Mouse (Mus musculus) urinary bladder, postnatal 10 days (tissue): ENCODE results near the gene Zranb3.
"Not testable (repeated sequence)": the region's sequence is repeated elsewhere in the genome, so short reads cannot be mapped to it uniquely, and the experiment has no call there.

Source experiments
- DNase-seq: peaks from one replicate; pipeline ENCODE4 v3.0.0; 2022; ENCODE audit warnings: low spot score

Zranb3 gene

DNA sequence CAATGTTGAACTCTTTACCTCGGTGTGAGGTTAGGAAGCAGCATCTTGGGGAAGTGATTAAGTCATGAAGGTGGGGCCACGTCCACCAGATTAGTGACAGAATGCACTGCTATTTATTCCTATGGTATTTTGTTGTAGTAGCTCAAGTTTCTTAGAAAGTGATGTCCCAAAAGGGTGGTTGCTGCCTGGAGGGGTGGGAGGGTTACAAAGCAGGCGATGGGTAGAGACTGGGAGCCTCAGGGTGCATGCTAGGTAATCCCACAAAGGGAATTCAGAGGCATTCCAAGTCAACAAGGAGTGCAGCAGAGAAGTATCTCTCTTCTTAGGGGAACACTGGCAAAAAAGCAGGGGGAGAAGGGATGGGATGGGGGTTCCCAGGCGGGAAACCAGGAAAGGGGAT lies 113.5 kb downstream of the Zranb3 start:
- no peak for DNase-seq

DNA sequence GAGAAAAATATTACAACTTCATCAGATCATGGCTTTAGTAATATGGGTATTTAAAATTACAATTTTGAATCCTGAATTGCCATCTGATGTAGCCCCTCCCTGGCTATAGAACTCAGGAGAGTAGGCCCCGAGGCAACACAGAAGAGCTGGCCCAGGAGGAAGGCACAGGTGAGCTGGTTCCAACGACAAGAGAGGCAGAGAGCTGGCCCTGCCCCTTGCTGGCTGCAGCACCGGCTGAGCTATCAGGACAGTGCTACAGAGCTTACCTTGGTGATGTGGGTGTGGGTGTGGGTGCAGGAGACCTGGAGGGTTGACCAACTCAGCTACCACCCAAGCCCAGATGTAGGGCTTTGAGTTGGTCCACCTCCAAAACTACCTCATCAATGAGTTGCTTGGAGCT lies 114.6 kb downstream of the Zranb3 start:
- no peak for DNase-seq

DNA sequence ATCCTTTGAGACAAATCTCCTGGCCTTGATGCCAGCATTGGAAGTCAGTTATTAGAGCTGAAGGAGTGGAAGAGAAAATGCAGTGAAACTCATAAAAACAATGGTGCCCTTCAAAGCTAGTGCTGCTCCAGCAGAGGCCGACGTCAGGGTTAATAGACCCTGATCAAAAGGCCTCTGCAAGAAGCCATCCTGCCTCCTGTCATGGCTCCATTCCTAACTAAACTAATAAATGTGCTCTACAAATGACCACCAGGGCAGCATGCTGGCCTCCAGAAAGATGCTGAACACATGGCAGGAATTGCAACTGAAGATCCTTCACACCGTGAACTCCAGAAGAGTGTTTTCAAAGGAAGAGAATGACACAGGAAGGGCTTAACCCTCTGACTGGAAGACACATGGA lies 117.5 kb downstream of the Zranb3 start:
- DNase-seq = no peak

- no peak for DNase-seq
Observed at GRCm38 (mm10) chr1:127983274-127983993, 119.4 kb downstream of the Zranb3 start.

GRCm38 (mm10) chr1:127982268-127982667 lies 120.6 kb downstream of the Zranb3 start:
- DNase-seq = no peak

GRCm38 (mm10) chr1:127980911-127981559 lies 121.8 kb downstream of the Zranb3 start:
- no peak for DNase-seq

DNA sequence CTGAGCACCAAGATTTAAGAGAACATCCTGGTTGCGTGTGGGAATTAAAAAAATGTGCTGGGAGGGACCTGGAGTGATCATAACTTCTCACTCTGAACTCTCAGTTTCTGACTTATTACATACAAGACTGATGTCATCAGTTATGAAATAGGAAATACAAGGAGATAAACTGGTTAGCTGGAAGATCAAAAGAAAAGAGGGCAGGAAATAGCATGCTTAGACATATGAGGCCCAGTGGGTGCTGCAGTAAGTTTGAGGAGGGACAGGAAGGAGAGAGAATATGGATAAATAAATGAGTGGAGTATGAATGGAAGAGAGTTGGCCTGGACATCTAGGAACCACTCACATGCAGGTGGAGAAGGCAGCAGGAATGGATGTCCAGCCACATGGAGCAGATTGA lies 124.7 kb downstream of the Zranb3 start:
- no peak for DNase-seq

- DNase-seq = no peak
Observed at GRCm38 (mm10) chr1:127976106-127976505, 126.7 kb downstream of the Zranb3 start.

DNA sequence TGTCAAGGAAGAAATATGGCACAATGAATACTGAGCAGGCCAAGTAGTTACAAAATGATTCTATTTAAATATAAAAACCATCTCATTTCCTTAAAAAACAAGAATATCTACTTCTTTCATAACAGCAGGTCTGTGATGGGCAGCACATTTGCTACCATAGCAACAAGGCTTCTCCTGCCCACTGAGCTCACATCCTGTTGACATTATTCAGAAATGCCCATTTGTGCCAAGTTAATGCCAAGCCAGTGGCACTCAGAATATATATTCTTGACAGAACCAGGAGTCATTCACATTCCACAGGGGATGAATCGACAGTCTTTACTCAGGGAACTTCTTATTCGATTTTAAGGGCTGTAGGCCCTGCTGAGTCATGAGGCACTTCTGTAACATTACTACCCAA lies 127.2 kb downstream of the Zranb3 start:
- DNase-seq = no peak

DNA sequence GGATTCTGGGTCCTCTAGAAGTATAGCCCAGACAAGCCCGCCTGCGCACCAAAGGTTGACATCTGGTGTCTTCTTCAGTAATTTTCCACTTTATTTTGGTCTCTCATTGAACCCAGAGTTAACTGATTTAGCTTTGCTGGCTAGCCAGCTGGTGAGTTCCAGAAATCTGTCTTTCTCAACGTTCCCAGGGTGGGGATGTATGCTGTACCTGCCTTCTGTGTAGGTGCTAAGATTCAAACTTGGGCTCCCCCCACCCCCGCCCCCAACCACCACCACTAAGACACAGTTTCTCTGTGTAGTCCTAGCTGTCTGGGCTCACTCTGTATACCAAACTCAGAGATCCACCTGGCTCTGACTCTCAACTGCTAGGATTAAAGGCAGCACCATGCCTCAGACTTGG lies 128.8 kb downstream of the Zranb3 start:
- DNase-seq = no peak

DNA sequence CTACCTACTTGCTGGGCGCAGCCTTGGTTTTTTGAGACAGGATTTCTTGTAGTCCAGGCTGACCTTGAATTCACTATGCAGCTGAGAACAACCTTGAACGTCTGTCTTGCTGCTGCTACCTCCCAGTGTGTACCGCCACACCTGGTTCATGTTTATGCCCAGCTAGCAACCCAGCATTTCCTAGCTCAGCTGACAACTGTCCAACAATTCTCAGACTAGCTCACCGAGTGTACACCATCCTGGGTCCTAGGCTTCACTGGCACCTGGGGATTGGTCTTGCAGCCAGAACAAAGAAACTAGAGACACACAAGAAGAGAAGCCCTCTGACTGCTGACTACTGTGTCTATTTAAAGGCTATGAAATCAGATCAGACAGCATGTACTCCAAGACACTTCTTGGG lies 132.0 kb downstream of the Zranb3 start:
- DNase-seq = no peak

- DNase-seq = no peak
Observed at GRCm38 (mm10) chr1:127963326-127963725, 139.5 kb downstream of the Zranb3 start.

- no peak for DNase-seq
Observed at GRCm38 (mm10) chr1:127961140-127961539, 141.7 kb downstream of the Zranb3 start.

DNA sequence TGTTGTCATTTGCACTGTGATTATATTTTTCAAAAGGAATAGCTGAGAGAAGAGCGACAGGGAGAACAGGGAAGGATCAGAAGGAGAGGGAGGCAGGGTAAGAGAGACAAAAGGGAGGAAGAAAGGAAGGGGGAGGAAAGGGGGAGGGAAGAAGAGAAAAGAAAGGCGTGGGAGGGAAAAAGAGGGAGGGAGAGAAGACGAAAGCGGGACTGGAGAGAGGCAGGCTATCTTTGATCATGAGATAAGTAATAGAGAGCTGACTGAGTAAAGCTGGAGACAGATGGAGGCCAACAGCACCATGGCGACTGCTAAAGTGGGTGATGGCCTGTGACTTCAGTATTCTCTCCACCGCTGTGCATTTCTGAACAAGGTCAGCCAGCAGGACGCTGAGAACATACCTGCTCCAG lies 143.5 kb downstream of the Zranb3 start:
- no peak for DNase-seq

DNA sequence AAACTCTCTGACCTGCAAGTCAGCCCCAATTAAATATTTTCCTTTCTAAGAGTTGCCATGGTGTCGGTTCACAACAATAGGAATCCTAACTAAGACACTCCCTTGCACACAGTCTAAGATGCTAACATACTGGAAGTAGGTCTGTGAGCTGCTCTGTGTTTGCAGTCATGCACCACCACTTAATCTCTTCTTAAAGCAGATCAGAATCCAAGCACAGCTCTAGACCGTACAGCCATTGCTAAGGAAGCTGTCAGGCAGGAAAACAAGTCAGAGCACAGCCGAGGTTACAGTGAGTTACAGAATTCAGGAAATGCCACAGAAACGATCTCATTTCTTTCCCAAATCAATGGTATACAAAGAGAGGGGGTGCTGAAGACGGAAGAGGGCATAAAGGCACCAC lies 144.0 kb downstream of the Zranb3 start:
- DNase-seq = no peak

DNA sequence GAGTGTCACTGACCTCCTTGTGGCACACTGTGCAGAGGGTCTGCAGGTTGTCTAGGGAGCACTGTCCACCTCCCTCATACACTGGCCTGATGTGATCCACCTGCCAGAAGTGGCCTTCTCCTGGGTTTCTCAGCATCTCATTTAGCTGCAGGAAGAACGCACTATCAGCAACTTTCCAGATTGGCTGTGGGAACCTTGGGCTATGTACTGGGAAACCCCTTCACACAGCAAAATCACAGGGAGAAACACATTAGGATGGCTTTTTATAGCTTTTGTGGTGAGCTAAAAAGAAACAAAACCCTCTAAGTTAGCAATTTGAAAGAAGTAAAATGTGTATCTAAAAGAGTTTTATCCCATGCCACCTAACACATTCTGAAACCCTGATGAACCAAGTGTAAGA lies 146.3 kb downstream of the Zranb3 start:
- DNase-seq = no peak

DNA sequence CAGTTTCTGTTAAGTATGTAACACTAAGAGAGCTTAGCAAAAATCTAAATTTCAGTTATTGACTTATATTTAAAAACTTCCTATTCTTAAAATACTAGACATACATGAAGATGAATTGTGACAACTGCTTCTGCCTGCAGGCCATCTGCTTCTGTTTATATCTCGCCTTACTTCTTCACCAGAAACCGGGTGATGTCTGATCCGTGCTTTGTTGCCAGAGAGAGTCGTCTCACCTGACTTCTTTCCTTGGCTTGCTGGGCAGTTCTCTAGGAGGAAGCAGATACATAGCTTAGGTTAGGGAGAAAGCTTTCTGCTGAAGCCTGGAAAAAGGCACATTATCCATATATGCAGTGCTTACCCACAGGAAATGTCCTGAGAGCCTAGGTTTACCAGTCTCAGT lies 148.0 kb downstream of the Zranb3 start:
- DNase-seq = no peak

- not testable (repeated sequence) for DNase-seq
Observed at GRCm38 (mm10) chr1:127954198-127954597, 148.6 kb downstream of the Zranb3 start.

DNA sequence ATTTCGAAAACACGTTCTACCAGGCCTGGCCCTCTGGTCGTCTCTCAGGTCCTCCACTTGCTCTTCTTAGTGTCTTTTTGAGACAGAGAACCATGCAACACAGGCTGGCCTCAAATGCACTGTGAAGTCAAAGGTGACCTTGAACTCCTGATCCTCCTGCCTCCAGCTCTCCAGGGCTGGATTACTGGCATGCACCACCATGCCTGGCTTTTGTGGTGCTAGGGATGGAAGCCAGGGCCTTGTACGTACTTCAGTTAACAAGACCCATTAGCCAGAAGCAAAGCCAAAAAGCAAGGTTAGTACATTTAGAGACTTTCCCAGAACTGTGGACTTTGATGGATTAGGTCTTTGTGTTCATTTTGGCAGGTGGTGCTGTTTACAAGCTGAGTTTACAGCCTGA lies 150.6 kb downstream of the Zranb3 start:
- DNase-seq = no peak

GRCm38 (mm10) chr1:127948748-127949147 lies 154.1 kb downstream of the Zranb3 start:
- no peak for DNase-seq

DNA sequence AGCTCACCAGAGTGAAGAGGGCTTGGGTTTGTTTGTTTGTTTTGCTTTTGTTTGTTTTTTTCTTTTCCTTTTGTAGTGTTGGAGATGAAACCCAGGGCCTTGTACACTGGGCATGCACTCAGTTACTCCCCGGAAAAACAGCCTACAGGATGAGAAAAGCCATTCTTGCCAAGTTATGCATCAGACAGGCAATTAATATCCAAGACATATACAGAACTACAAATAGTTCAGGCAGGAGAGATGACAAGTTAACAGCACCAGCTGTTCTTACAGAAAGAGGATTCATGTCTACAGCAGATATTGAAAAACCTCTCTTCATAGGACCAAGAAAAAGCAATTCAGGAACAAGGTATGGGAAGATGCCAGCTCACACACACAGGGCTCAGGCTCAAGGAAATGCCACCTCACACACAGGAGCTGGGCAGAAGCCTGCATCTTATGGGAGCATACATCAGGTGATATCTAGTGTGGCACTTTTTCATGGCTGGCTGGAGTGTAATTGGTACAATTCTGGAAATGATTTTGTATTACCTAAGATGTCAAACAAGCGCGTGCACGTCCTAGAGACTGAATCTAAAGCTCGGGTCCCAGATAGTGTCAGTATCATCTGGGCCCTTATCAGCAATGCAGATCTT lies 156.1 kb downstream of the Zranb3 start:
- DNase-seq = no peak

- DNase-seq = no peak
Observed at GRCm38 (mm10) chr1:127945696-127946575, 156.9 kb downstream of the Zranb3 start.
